Mouse (Mus musculus) midbrain, embryonic 14.5 days (tissue): ENCODE data around the gene Emb. TPM values are rescaled to one million over a fixed set of nuclear protein-coding genes. Genes with fewer than 3 reads are reported as not detected.

ENCODE experiments used
- ATAC-seq: fragments of 200-750 bp; cut with Nextera tagmentation; 2 replicates; pipeline ENCODE4 v1.8.0; 2017; ENCODE audit warnings: moderate number of reproducible peaks, moderate library complexity; ENCODE audit not compliant: low FRiP score, low TSS enrichment
- DNase-seq: peaks from one replicate; pipeline ENCODE4 v3.0.0-alpha.2; 2015
- H3K27ac ChIP-seq: fragments of 300-500 bp; sonication (generic); replicated peaks from 2 replicates; pipeline ENCODE4 v1.5.1; 2014; ENCODE audit warnings: mild to moderate bottlenecking, low read depth, low read length, moderate library complexity
- H3K27me3 ChIP-seq: fragments of 300-500 bp; sonication (generic); 2 replicates; pipeline ENCODE4 v1.6.1; 2014; ENCODE audit warnings: low read length, control low read depth, mixed read lengths; ENCODE audit not compliant: control insufficient read depth, insufficient read depth
- H3K36me3 ChIP-seq: fragments of 300-500 bp; sonication (generic); 2 replicates; pipeline ENCODE4 v1.6.1; 2014; ENCODE audit warnings: low read length, control low read depth; ENCODE audit not compliant: control insufficient read depth, insufficient read depth
- H3K4me1 ChIP-seq: fragments of 300-500 bp; sonication (generic); 2 replicates; pipeline ENCODE4 v1.6.1; 2014; ENCODE audit warnings: mild to moderate bottlenecking, antibody characterized with exemption, low read length, control low read depth; ENCODE audit not compliant: control insufficient read depth, insufficient read depth
- H3K4me2 ChIP-seq: fragments of 300-500 bp; sonication (generic); 2 replicates; pipeline ENCODE4 v1.6.1; 2014; ENCODE audit warnings: mild to moderate bottlenecking, low read length, moderate library complexity
- H3K4me3 ChIP-seq: fragments of 300-500 bp; sonication (generic); replicated peaks from 2 replicates; pipeline ENCODE4 v1.5.1; 2014; ENCODE audit warnings: low read depth, low read length
- H3K9ac ChIP-seq: fragments of 300-500 bp; sonication (generic); replicated peaks from 2 replicates; pipeline ENCODE4 v1.6.1; 2014; ENCODE audit warnings: mild to moderate bottlenecking, low read length, moderate library complexity
- H3K9me3 ChIP-seq: fragments of 300-500 bp; sonication (generic); 2 replicates; pipeline ENCODE4 v1.6.1; 2016; ENCODE audit warnings: low read length, control low read depth, mixed read lengths; ENCODE audit not compliant: control insufficient read depth
- WGBS: fragments of 180-500 bp; shearing (Covaris S2); extraction: QIAGEN DNeasy Blood & Tissue Kit; methylation state at CpG from one replicate; pipeline ENCODE4 v1.1.7; 2014; 5-methylcytosine and 5-hydroxymethylcytosine counted together
- polyA plus RNA-seq: library from polyadenylated mRNA; unstranded; fragments of >200 nt; fragmentation: Nextera tagmentation; extraction: Ambion mirVana; gene quantifications from 2 replicates; pipeline ENCODE4 v1.2.1, GENCODE M21; 2014

Emb gene
- polyA plus RNA-seq, 1 experiment from 2014 or later, result 11.1 TPM

- Histone ChIP-seq H3K9me3 (no peaks in the 10 kb centered on the region), H3K4me1 (no peaks in the 10 kb centered on the region), H3K4me3 (no peak overlapping the region), H3K4me2 (no peak overlapping the region), H3K27me3 (no peaks in the 10 kb centered on the region), H3K27ac (no peak overlapping the region), H3K9ac (no peak overlapping the region), H3K36me3 (peaks cover 6% of the 10 kb centered on the region; the same call in 1 of the 2 replicates)
- ATAC-seq, result no peak
- no peak for DNase-seq
- WGBS, result 96% methylated on average over 14 of the region's 14 CpGs
These were observed 59.6 kb downstream of the Emb start for GRCm38 (mm10) chr13:117267963-117268362.

DNA sequence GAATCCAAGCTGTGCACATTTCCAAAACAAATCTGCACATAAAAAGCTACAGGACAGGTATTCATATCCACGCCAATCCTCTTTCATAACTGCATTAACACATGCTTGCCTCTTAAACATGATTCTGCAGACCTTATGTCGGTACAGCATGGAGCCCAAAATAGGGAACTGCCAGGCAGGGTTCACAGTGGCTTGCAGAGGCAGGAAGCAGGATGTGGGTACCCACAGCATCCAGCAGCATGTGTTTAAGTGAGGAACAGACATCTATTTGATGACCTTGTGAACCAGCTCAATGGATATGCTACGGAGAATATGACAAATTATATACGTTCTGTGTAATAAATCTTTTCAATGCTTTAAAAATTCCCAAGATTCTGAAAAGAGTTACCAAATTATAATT is 75.7 kb downstream of the Emb start:
- Histone ChIP-seq H3K4me2 (no peak overlapping the region), H3K4me1 (no peaks in the 10 kb centered on the region), H3K9ac (no peak overlapping the region), H3K9me3 (no peaks in the 10 kb centered on the region), H3K27me3 (no peaks in the 10 kb centered on the region), H3K27ac (no peak overlapping the region), H3K36me3 (no peaks in the 10 kb centered on the region), H3K4me3 (no peak overlapping the region)
- DNase-seq (no peak), ATAC-seq (no peak)
- WGBS, result 92% methylated on average over 4 of the region's 4 CpGs

DNA sequence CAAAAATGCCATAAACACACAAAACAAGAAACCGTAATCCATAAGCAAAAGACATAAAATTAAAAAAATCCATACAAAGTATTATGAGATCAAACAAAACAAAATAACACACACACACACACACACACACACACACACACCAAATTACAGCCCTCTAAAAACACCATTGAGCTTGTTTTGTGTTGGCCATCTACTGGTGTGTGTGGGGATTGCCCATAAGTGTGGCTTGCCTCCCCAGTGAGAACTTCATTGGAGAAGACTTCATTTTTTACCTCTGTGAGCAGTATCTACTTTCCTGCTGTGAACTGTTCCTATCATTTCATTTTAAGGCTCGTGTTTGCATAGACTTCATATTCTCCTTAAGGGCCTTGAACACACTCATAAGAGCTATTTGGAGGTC is 78.6 kb downstream of the Emb start:
- no peaks in the 10 kb centered on the region for H3K27me3 ChIP-seq
- no peak overlapping the region for H3K9ac ChIP-seq
- H3K4me2 ChIP-seq, result no peak overlapping the region
- 95% methylated on average over 2 of the region's 2 CpGs for WGBS
- no peak overlapping the region for H3K4me3 ChIP-seq
- no peak overlapping the region for H3K27ac ChIP-seq
- ATAC-seq (no peak), DNase-seq (no peak)
- no peaks in the 10 kb centered on the region for H3K36me3 ChIP-seq
- 0 out of 2 replicates have a peak, but pooled peaks cover 4% of the 10 kb centered on the region for H3K4me1 ChIP-seq
- no peaks in the 10 kb centered on the region for H3K9me3 ChIP-seq

DNA sequence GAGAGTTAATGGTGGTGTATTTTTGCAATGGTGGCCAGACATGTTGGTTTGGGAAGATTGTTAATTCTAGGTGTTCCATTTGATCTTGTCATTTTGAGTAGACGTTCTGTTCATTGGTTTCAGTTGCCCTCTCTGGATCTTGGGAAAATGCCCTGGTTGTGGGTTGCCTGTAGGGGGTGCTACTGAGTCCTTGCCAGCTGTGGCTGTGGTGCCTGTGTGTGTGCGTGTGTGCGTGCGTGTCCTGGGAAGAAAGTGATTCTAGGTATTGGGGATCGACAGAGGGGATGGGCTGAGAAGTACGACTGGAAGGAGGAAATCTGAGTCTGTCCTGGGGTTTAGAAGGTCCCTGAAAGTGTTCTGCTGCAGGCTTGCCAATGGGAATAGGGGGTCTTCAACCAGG is 79.1 kb downstream of the Emb start:
- no peak overlapping the region for H3K9ac ChIP-seq
- H3K36me3 ChIP-seq, result no peaks in the 10 kb centered on the region
- H3K4me1 ChIP-seq, result 0 out of 2 replicates have a peak, but pooled peaks cover 4% of the 10 kb centered on the region
- H3K27ac ChIP-seq, result no peak overlapping the region
- 89% methylated on average over 6 of the region's 6 CpGs for WGBS
- no peak overlapping the region for H3K4me3 ChIP-seq
- H3K4me2 ChIP-seq, result no peak overlapping the region
- DNase-seq, result no peak
- ATAC-seq, result no peak
- H3K27me3 ChIP-seq, result no peaks in the 10 kb centered on the region
- no peaks in the 10 kb centered on the region for H3K9me3 ChIP-seq

DNA sequence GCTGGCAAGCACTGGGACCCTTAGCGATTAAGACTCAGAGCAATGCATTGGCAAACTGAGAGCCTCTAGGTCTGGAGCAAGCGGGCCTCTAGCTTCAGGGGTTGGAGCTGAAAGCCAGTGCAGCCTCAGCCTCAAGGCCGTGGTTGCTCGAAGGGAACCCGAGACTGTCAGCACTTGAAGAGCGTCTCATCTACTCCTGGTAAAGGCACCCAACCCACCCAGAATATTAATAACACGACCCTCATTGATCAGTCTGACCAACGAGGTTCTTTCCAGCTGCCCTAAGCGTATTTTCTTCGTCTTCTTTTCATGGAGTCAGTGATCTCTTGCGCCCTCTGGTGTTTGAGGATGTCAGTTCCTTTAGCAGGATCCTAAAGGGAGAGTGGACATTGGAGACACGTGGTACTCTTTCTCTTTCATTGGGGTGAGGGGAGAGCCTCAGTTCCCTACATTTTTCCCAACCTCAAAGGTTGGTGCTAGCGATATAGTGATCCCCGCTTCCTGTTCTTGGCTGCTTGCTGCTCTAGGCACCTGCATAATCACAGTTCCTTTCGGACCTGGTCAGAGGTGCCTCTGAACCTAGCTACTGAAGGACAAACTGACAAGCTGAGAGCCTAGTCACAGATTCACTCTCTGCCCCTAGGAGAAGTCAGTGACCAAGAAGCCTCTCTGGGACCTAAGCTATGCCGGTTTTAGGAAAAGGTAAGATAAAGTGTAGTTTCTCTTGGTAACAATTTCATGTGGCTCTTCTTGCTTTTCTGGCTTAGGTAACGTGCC is 81.3 kb downstream of the Emb start:
- no peak overlapping the region for H3K27ac ChIP-seq
- H3K4me2 ChIP-seq, result peak overlapping the region; percentile 40
- no peaks in the 10 kb centered on the region for H3K9me3 ChIP-seq
- H3K36me3 ChIP-seq, result no peaks in the 10 kb centered on the region
- no peak overlapping the region; the same call in 1 of the 2 replicates for H3K4me3 ChIP-seq
- ATAC-seq (peak; percentile 70), DNase-seq (peak; percentile 91)
- 0 out of 2 replicates have a peak, but pooled peaks cover 4% of the 10 kb centered on the region for H3K4me1 ChIP-seq
- H3K9ac ChIP-seq, result no peak overlapping the region
- H3K27me3 ChIP-seq, result no peaks in the 10 kb centered on the region
- WGBS, result 31% methylated on average over 17 of the region's 17 CpGs

GRCm38 (mm10) chr13:117311446-117312225 is 103.3 kb downstream of the Emb start:
- no peak overlapping the region for H3K9ac ChIP-seq
- 28% methylated on average over 24 of the region's 24 CpGs for WGBS

More at GRCm38 (mm10) chr13:117311446-117312225, 103.3 kb downstream of the Emb start:
- no peaks in the 10 kb centered on the region; the same call in 1 of the 2 replicates for H3K4me1 ChIP-seq
- H3K9me3 ChIP-seq, result no peaks in the 10 kb centered on the region
- H3K27me3 ChIP-seq, result no peaks in the 10 kb centered on the region
- no peak overlapping the region for H3K4me3 ChIP-seq
- peak overlapping the region; percentile 13; the same call in 1 of the 2 replicates for H3K4me2 ChIP-seq
- DNase-seq (peak; percentile 90), ATAC-seq (peak; percentile 78)
- H3K36me3 ChIP-seq, result no peaks in the 10 kb centered on the region
- no peak overlapping the region for H3K27ac ChIP-seq

Other genes with a start within 250 kb of the Emb start
- gene Parp8, start 183.0 kb upstream of the Emb start, polyA plus RNA-seq, result 32.9 and 36.9 TPM in 2 replicates
- 0.20 and 0.55 TPM in 2 replicates for gene Gm17509, start 12.5 kb downstream of the Emb start, polyA plus RNA-seq